Mouse (Mus musculus) heart, adult 9 months (tissue): ENCODE results near the gene Slc7a11.

ENCODE experiments used
- DNase-seq, 2 experiments: peaks; one replicate each; pipeline ENCODE4 v3.0.0; 2022; ENCODE audit warnings: low spot score in 2 of 2

Slc7a11 gene

DNA sequence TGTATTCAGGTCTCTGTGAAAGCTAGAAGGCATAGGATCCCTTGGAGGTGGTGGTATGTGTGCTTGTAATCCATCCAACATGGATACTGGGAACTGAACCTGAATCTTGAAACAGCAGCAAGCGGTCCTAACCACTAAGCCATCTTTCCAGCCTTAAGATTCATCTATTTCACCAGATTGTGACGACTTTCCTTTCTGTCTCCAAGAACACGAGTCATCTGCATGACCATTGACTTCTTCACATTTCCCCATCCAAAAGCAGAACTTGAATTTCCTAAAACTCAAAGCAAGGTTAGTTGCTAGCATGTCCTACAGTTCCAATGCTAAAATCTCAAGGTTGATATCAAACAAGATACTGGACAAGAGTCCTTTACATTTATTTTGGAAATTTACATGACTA, 37.5 kb downstream of the Slc7a11 start:
- DNase-seq = no peak

DNA sequence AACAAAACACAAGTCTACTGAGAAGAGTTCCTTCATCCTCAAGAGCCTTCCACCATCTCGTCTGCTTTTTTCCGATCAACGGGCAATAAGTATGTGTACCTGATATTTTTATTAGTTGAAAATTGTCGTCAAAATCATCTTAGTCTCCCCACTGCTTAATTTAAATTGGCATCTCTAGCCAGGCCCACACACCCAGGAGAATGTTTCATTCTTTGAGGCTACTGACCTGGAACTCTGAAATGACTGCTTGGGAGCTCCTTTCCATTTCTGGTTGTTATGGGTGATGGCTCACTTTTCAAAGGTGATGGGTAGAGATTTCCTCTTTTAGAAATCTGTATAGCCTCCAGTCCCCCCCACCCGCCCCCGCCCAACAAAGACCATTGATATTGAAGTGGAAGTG, 54.6 kb downstream of the Slc7a11 start:
- no peak for DNase-seq

DNA sequence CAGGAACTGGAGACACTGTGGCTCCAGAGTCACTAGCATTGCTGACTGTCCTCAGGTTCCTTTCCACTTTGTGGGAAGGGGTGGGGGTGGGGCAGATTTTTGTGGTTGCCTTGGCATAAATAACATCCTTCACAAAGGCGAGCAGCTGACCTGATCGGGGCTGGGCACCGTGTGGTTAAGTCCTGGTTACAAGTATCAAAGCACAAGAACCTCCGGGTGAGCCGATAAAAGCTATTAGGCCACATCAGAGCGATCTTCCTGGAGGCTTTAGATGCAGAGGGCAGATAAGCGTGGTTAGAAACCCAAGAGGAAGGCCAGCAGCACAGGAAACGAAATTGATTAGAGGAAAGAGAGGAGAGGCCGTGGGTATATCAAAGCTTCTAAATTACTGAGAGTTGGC, 55.1 kb downstream of the Slc7a11 start:
- no peak for DNase-seq

DNA sequence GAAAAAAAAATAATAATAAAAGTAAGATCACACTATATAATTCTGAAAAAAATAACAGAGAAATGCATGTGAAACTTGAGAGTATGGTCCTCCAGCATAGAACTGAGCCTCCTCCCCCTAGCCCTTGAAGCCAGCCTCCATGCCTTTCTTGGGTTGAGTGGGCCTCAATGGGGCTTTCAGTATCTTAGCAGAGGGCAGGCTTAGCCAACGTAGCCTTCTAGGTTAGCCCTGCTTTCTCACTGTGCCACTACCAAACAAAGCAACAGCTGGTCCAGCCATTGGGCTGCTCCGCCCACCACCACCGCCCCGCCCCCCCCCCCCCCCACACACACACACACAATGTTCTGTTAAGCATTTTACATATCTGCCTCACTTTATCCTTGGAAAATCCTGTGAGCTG, 56.1 kb downstream of the Slc7a11 start:
- DNase-seq = no peak

DNA sequence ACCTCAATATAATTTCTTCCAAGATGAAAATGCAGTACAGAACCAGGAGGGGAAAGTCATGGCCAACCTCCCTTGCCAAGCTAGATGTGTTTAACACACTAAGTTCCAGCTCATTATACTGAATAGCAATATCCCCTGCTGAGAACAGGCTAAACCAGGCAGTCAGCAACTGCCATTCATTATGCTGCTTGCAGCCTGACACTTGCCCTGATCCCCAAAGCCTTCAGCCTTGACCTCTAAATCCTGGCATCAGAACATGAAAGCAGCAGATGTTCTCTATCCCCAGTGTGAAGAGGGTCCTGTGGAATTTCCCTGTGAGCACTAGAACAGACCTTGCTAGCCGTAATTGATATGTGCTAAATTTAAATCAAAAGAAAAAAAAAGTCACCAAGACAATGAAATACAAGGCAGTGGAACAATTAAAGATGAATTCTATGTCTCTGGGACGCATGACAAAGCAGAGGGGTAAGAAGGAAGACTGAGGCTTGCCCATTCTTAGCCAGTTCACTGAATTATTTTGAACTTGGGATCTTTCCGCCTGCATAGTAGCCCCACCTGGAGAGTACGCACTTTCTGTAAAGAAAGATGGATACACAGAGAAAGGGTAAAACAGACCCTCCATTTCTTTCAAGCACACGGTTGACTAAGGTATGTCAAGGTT, 56.7 kb downstream of the Slc7a11 start:
- no peak for DNase-seq

DNA sequence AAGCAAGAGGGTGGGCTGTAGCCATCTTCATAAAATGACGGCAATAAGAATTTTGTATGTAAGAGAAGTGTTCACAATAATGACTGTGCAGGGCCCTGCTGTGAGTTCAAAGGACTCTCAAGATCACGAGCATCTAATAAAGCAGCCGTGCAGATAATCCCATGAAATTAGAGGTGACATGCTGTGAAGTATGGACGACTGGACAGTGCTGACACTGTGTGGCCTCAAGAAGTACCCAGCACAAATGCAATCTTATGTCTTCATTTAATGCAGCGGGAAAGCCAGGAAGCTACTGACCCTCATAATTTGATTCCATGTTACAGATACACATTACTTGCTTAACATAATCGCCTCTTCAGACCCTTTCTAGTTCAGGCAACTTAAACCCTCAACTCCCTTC, 57.3 kb downstream of the Slc7a11 start:
- DNase-seq = no peak

DNA sequence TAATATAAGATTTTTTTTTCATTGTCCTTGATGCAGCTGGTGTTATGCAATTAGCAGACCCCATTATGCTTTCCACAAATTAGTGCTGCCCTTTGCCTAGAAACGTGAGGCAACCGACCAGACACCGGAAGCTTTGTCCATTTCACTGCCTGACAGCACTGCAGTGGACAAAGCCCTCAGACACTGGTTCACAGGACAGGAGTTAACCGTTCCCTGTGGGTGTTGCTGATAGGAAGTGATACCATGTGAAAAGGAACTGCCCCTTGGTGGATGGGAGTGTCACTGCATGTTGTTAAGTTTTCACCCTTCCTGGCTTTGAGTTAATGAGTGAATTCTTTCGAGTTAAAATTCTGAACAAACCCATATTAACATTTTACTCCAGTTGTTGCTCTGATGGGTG, 60.7 kb downstream of the Slc7a11 start:
- no peak for DNase-seq

DNA sequence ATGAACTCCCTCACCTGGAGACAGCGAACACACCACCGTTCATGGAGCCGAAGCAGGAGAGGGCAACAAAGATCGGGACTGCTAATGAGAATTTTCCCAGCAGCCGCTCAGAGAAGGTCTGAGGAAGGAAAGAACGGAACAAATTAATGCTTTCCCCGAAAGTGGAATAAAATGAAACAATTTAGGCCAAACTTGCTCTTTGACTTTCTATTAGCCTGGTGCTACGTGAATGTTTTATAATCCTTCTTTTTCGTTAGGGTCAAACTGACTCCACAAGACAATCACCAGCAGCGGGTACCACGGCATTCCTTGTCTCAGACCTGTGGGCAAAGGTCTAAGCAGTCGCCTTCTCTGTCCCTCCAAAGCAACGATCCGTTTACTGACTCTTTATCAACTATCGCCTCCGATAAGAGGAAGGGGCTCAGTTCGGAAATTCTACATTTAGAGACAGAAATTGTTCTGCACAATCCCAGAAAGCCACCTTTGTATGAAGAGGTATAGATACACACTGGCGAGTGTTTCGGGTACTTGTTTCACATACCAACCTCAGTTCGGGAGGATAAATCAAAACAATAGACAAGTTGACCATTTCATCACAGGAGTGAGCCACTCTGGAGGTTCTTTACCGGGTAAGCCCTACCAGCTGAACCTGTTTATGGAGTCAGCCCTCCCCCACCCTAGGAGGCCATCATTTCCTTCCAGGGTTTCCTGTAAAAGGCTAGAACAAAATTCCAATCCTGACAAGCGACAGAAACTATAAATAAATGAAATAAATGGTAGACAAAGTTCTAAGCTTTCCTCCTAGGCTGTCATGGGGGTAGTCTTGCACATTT, 61.3 kb downstream of the Slc7a11 start:
- no peak for DNase-seq

DNA sequence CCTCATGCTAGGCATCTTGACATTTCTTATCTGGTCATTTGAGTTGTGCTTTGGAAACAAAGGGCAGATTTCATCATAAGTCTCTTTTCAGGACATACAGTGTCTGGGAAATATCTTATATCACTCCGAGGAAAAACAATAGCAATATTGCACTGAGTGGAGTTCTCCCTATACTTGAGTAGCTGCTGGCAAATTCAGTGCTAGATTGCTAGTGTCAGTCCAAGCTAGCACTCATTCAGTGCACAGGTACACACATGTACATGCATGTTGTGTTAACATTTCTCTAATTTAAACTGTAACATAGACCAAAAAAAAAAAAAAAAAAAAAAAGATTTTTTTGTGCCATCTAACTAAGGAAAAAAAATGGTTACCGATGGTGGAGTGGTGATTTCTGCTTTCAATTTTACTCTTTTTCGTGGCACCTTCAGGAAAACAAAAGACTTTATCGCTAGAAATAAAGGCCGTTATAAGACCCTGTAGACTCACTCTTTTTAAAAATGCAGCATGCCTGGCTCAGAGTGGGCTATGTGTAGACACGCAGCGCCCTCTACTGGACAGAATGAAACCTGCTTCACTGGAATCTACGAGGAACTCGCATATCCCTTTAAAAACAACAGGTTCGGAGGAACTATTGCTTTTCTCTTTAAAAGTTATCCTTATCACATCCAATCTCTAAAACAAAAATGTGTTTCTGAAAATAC, 62.1 kb downstream of the Slc7a11 start:
- peak; percentile 8 to 54 for DNase-seq

DNA sequence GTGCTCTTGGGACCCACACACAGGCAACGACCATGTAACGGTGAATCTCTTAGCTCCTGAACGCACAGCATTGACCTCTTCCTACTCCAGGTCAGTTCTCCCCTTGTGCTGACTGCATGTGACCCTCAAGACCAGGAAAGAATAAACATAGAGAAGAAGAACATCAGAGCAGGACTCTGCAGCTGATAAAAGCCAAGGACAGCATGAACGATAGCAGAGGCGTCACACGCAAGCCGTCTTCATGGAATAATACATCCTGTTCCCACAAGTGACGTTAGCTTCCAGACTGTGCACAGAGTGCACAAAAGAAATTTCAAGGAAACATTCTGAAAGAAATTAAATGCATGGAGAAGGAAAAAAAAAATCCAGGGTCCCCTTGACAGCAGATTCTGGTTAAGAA, 63.5 kb downstream of the Slc7a11 start:
- no peak for DNase-seq

DNA sequence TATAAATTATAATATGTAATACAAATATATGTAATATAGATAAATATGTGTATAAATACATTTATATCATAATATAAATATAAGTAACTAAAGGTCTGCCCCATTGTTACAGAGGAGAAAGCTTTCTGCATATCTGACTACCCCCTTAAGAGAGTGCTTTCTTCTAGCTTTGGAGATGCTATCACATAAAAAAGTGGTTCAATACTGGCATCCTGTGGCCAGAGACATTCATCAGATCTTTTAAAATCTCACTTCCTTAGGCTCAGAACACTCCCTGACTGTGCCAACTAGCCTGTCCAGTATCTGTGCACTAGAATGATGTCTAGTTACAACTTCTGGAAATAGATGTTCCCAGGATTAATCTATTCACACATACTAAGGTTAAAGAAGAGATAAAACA, 67.9 kb downstream of the Slc7a11 start:
- no peak for DNase-seq

DNA sequence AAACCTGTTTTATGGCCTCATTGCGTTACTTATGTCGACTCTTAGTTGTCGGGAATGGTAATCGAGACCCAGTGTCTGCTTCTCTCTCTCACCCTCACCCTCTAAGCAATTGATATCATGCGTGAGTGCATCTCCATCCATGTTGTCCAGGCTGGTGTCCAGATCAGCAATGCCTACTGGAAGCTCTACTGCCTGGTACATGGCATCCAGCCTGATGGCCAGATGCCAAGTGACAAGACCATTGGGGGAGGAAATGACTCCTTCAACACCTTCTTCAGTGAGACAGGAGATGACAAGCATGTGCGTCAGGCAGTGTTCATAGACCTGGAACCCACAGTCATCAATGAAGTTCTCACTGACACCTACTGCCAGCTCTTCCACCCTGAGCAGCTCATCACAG, 73.6 kb downstream of the Slc7a11 start:
- no peak for DNase-seq

DNA sequence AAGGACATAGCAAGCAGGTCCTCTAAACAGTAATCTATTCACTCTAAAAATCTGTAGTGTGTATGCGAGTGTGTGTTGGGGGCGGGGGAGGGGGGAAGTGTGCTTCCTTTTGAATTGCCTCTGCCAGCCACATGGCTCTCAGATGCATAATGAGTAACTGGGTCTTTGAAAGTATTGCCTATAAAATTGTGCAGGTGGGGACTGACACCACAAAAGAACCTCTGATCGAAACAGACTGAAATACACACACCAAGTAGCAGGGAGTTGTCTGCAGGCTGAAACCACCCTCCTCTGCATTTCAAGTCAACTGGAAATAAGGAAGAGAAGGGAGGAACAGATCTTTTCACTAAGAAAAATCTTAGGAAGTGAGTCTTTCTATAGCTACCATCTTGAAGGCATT, 76.2 kb downstream of the Slc7a11 start:
- no peak for DNase-seq

DNA sequence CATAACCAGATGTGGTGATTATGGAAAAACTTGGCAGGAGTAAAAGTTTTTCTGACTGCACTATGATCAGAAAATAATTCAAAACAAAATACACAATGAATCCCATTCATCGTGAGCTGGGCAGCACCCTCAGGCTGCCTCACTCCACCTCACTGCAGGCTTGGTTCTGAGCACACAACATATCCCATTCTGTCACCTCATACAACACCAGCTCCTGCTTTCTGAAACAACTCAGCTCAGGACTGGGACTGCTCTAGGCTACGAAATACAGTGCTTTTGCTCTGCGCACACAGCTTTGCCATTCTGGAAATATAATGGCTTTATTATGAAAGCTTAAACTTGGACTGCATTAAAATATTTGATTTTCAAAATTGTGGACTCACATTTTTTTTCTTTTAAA, 79.8 kb downstream of the Slc7a11 start:
- no peak for DNase-seq

DNA sequence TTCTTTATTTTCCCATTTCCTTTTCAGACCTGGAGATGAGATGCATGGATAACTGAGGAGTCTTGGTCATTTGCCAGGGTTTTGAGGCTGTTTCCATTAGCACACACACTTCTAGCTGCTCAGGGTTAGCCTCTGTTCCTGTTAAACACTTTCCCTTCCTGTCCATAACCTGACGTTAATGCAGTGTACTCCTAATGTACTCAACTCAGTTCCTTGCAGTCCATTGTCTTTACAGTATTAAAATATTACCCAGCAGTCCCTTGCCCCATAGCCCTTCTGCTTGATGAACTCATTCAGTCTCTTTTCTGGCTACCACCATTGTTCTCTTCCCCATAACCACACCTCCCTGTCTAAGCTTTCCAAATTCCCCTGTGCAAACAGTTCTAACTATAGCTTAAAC, 96.3 kb downstream of the Slc7a11 start:
- no peak for DNase-seq

DNA sequence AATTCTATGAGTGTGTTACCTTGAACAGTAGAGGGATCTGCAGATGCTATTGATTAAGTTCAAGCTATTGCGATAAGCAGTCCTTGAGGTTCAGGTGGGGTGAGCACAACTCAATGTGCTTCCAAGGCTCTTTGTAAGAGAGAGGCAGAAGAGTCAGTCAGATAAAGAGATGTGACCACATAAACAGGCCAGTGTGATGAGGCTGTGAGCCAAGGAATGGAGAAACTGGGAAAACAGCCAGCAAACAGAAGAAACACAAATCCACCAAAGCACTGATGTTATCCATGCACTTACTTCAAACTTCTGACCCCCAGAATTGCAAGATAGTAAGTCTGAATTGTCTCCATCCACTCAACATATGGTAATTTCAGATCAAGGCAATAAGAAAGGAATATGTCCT, 99.0 kb downstream of the Slc7a11 start:
- DNase-seq = no peak

DNA sequence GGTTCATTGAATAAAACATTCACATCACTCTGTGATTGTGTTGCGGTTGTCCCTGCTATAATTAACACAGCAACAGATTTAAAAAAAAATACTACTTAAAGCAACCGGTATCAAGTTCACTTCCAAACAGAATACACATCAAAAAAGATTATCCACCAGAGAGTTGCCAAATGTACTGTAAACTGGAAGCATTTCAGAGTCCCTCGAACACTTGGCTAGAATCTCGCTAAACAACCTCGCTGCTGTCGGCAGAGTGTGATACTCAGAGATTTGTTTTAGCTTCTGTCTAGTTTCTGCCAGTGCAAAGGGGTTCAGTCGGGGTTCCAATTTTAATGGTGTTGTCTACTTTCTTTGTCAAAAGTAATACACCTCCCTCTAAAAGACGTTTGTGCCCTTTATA, 118.9 kb downstream of the Slc7a11 start:
- DNase-seq = no peak

DNA sequence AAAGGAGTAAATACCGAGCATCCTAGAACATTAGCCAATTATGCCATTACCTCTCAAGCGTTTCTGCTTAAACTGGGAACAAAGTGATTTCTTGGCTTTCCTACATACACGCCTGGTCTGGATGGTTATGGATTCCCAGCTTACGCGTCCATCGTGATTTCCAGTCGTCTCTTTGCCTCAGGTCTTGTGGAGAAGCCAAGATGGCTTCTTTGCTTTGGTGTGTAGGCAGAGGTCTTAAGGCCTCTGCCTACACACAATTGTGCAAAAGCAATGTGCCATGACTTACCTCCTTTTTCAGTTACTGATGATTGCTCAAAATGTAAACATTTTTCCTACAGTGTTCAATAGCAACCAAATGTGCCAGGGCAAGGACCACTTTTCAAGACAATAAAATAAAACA, 119.5 kb downstream of the Slc7a11 start:
- DNase-seq = no peak

DNA sequence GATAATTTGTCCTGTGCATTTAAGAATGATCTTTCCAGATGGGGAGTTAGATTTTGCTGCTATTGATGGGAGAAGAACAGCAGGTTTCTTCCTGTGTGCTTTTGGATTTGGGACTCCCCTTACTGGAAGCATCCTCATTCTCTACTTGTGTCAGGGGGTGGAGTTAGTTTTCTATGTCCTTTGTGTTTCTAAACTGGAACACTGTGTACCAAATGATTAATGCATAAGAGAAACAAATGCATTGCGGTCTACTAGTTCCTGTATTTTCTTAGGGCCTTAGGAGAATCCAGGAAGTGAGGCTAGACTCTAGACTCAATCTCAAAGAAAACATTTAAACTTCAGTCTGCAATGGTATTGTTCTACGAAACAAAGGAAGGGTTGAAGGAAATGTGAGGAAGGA, 122.6 kb downstream of the Slc7a11 start:
- no peak for DNase-seq

DNA sequence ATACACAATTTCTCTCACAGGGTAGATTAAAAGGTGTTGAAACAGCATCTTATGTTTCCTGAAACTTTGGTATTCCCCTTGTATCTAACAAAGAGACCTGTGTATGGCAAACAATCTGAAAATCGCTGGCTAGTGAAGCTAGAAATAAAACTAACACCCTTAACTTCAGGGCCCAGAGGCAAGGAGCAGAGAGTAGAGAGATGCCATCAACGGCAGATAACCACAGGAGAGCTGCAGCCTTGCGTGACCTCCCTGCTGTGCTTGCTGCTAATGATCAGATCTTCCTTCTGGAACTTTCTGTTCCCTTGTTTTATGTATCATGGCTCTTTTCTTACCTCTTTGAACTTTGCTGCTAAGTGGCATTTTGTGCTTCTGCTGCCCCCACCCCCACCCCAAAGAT, 125.3 kb downstream of the Slc7a11 start:
- no peak for DNase-seq

DNA sequence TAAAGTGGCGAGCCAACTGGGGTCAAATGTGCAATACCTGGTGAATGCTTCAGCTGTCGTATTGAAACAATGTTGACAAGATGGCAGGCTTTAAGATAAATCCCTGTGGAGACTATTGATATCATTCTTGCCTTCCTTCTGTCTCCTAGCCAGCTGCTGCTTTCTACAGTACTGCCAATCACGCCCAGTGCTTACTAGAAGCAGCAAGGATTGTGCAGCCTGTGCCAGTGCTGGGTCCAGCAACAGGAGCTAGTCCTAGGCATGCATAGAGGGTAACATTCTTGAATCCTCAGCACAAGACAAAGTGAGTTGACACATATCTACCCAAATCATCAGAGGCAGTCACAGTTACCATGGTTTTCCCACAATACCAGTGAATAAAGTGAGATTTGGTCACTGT, 129.6 kb downstream of the Slc7a11 start:
- no peak for DNase-seq

DNA sequence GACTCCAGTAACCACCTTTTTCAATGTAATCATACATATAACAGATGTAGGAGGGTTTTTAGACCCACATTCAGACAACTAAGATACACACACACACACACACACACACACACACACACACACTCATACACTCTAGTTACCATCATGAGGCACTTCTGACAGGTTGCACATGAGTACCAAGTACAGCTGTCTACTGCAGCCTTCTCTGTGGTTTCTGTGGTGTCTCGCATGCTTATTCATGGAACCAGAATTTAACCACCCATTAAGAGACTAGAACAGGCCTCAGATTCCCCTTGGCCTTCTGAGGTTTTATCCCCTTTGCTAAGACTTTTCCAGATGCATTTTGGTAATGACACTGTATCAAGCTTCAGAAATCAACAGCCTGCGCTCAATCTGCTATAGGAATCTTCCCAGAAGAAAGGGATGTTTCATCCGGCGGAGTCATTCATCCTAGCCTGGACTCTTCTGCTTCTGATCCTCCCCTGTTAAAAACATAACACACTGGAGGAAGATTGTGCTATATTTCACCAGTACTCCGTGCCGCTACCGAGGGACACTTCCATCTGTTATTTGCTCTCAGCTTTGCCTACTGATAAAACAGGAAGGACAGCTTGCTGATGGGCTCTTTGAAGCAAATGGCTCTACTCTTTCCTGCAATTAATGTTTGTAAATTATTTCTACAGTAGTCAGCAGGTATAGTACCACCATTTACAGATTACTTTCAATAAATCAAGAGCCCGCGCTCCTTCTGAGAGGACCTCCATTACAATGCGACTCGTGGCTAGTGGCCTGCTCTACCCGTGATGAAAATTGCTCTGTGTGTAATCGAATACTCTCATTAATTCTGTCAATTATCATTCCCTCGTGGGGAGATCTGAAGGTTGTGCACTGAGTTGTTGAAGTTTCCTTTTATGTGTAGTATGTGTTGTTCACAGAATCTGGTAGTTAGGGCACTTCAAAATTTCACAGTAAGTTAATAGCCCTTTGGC, 135.8 kb downstream of the Slc7a11 start:
- no peak for DNase-seq
